Mouse (Mus musculus): ENCODE results near the gene Hnrnpa2b1. TPM values are rescaled to one million over a fixed set of nuclear protein-coding genes. Genes with fewer than 3 reads are reported as not detected.

Gene Hnrnpa2b1
- 81.6 and 94.0 TPM in 2 replicates for polyA plus RNA-seq (2021; fragmentation: Nextera tagmentation)
- long read RNA-seq, experiment 1, transcript Hnrnpa2b1-204 (11 exons, 1,638 nt): major isoform, 7 of 58 reads
- long read RNA-seq, experiment 1, partial matches to known transcripts: 40 of 58 reads
- long read RNA-seq, experiment 1, other reads (novel, unspliced or antisense): 6 of 58 reads
- long read RNA-seq, experiment 2, transcript Hnrnpa2b1-203 (12 exons, 1,728 nt): minor isoform, 10 of 80 reads
- long read RNA-seq, experiment 2, transcript Hnrnpa2b1-204 (11 exons, 1,638 nt): major isoform, 36 of 80 reads
- long read RNA-seq, experiment 2, transcript Hnrnpa2b1-210 (10 exons, 1,518 nt): minor isoform, 13 of 80 reads
- long read RNA-seq, experiment 2, partial matches to known transcripts: 6 of 80 reads
- long read RNA-seq, experiment 2, other reads (novel, unspliced or antisense): 10 of 80 reads

DNA sequence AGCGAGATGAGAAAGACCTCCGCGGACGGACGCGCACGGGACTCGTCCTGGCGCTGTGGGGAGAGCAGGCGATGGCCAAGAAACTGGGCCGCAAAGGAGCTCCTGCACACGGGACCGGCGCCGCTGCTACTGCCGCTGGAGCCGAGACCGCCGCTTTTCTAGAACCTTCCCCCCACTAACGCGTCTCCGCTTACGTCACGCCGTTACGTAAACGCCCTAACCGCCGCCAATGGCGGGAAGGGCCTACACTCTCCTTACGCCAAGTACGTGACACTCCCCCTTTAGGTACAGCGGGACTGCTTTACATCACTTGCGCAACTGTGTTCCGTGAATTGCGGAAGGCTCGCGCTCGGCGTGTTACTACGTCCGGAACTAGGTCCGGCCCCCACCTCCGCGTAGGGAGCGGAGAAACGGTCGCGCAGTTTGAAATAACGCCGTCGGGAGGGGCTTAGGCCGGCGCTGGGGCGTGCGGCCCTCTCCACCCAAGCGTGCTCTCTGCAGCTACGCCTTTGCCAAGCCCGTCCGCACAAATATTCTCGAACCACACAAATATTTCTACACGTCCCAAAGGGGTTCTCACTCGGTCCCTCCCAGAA lies at the start of gene Hnrnpa2b1:
TSS of gene Hnrnpa2b1 (minus strand) at position 180 of the 596 bp plus-strand sequence.

GRCm38 (mm10) chr6:51470311-51471178 lies 851 bp upstream of the Hnrnpa2b1 start, which contains the start of gene Cbx3:
Gene Cbx3 (plus strand): TSS chr6:51470360.

GRCm38 (mm10) chr6:51432535-51433397 lies 36.9 kb downstream of the Hnrnpa2b1 start, which contains the start of gene Nfe2l3:
Gene Nfe2l3 (plus strand): TSS chr6:51432670.

Other genes with a start within 250 kb of the Hnrnpa2b1 start
- gene Nfe2l3, start 37.2 kb downstream of the Hnrnpa2b1 start, polyA plus RNA-seq (2021; fragmentation: Nextera tagmentation): 3.1 and 3.4 TPM in 2 replicates
- gene Cbx3, start 466 bp upstream of the Hnrnpa2b1 start, polyA plus RNA-seq (2021; fragmentation: Nextera tagmentation): 441 and 581 TPM in 2 replicates
- 180 and 181 TPM in 2 replicates for gene Snx10, start 54.0 kb upstream of the Hnrnpa2b1 start, polyA plus RNA-seq (2021; fragmentation: Nextera tagmentation)